Mouse (Mus musculus) stomach, embryonic 16.5 days (tissue): ENCODE results near the gene Mgat5. TPM values are rescaled to one million over a fixed set of nuclear protein-coding genes. Genes with fewer than 3 reads are reported as not detected.

Experiments used
- ATAC-seq: fragments of 200-750 bp; cut with Nextera tagmentation; 2 replicates; pipeline ENCODE4 v1.8.0; 2017; ENCODE audit warnings: moderate number of reproducible peaks, moderate TSS enrichment; ENCODE audit not compliant: insufficient read depth, low FRiP score
- H3K27ac ChIP-seq: fragments of 300-500 bp; sonication (generic); 2 replicates; pipeline ENCODE4 v1.5.1; 2014; ENCODE audit warnings: low read length
- H3K27me3 ChIP-seq: fragments of 300-500 bp; sonication (generic); 2 replicates; pipeline ENCODE4 v1.6.1; 2014; ENCODE audit warnings: low read length, control low read depth, mixed read lengths; ENCODE audit not compliant: control insufficient read depth, insufficient read depth
- H3K36me3 ChIP-seq: fragments of 300-500 bp; sonication (generic); 2 replicates; pipeline ENCODE4 v1.6.1; 2014; ENCODE audit warnings: low read length; ENCODE audit not compliant: control insufficient read depth, insufficient read depth
- H3K4me1 ChIP-seq: fragments of 300-500 bp; sonication (generic); 2 replicates; pipeline ENCODE4 v1.6.1; 2014; ENCODE audit warnings: low read length, control low read depth, mixed read lengths; ENCODE audit not compliant: control insufficient read depth, insufficient read depth
- H3K4me2 ChIP-seq: fragments of 300-500 bp; sonication (generic); 2 replicates; pipeline ENCODE4 v1.6.1; 2014; ENCODE audit warnings: low read depth, low read length, mixed read lengths
- H3K4me3 ChIP-seq: fragments of 300-500 bp; sonication (generic); replicated peaks from 2 replicates; pipeline ENCODE4 v1.5.1; 2014; ENCODE audit warnings: mild to moderate bottlenecking, low read length
- H3K9ac ChIP-seq: fragments of 300-500 bp; sonication (generic); 2 replicates; pipeline ENCODE4 v1.6.1; 2014; ENCODE audit warnings: low read length
- H3K9me3 ChIP-seq: fragments of 300-500 bp; sonication (generic); replicated peaks from 2 replicates; pipeline ENCODE4 v1.6.1; 2016; ENCODE audit warnings: low read length, control low read depth; ENCODE audit not compliant: control insufficient read depth
- WGBS: fragments of 180-500 bp; shearing (Covaris S2); extraction: QIAGEN DNeasy Blood & Tissue Kit; methylation state at CpG from one replicate; pipeline ENCODE4 v1.1.7; 2014; 5-methylcytosine and 5-hydroxymethylcytosine counted together
- polyA plus RNA-seq: library from polyadenylated mRNA; unstranded; fragments of >200 nt; fragmentation: Nextera tagmentation; extraction: Ambion mirVana; gene quantifications from 2 replicates; pipeline ENCODE4 v1.2.1, GENCODE M21; 2015

Mgat5 gene
- polyA plus RNA-seq, 1 experiment from 2014 or later = 5.7 TPM

- H3K9ac ChIP-seq = no peak overlapping the region
- H3K27ac ChIP-seq = no peak overlapping the region
- H3K36me3 ChIP-seq = no peaks in the 10 kb centered on the region
- no peaks in the 10 kb centered on the region for H3K9me3 ChIP-seq
- H3K4me2 ChIP-seq = no peak overlapping the region
- WGBS = 97% methylated on average over 1 of the region's 1 CpGs
- ATAC-seq = no peak
- H3K27me3 ChIP-seq = no peaks in the 10 kb centered on the region
- no peaks in the 10 kb centered on the region for H3K4me1 ChIP-seq
- H3K4me3 ChIP-seq = no peak overlapping the region
These were observed 75.4 kb downstream of the Mgat5 start for GRCm38 (mm10) chr1:127280256-127280655.

DNA sequence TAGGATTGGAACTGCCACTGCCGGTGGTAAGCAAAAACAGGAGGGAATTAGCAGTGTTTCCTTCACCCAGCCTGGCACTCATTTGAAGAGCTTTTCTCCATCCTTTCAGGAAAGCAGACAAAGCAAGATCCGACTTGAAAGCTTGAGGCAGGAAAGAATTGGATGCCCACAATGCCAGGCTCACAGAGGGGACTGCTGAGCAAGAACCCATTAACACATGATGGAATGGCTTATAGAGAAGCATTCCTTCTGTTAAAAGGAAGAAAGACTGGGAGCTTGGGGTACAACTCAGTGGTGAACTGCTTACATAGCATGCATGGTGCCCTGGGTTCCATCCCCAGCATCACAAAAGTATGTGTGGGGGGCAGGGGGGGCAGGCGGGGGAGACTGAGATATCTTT lies 80.2 kb downstream of the Mgat5 start:
- no peak overlapping the region for H3K4me2 ChIP-seq
- WGBS = 74% methylated on average over 3 of the region's 3 CpGs
- H3K9ac ChIP-seq = no peak overlapping the region
- H3K4me1 ChIP-seq = no peaks in the 10 kb centered on the region
- H3K27me3 ChIP-seq = no peaks in the 10 kb centered on the region
- ATAC-seq = no peak
- H3K4me3 ChIP-seq = no peak overlapping the region
- H3K36me3 ChIP-seq = no peaks in the 10 kb centered on the region; the same call in 1 of the 2 replicates
- no peaks in the 10 kb centered on the region for H3K9me3 ChIP-seq
- H3K27ac ChIP-seq = no peak overlapping the region

DNA sequence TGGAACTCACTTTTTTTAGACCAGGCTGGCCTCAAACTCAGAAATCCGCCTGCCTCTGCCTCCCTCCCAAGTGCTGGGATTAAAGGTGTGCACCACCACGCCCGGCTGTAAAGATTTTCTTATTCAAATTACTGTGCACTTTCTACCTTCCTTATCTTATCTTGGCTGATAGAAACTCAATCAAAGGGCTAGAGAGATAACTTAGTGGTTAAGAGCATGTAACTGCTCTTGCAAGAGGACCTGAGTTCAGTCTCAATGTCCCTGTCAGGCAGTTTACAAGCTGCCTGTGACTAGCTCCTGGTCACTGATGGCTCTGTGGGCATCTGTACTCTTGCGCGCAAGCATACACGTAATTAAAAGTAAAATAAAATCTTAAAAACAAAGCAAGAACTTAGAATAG lies 82.7 kb downstream of the Mgat5 start:
- no peak for ATAC-seq
- WGBS = 80% methylated on average over 6 of the region's 6 CpGs
- H3K4me1 ChIP-seq = 0 out of 2 replicates have a peak, but pooled peaks cover 3% of the 10 kb centered on the region

GRCm38 (mm10) chr1:127290879-127291278 lies 86.1 kb downstream of the Mgat5 start:
- no peaks in the 10 kb centered on the region for H3K27me3 ChIP-seq
- WGBS = 53% methylated on average over 9 of the region's 9 CpGs
- no peak overlapping the region for H3K9ac ChIP-seq
- H3K4me2 ChIP-seq = no peak overlapping the region; the same call in 1 of the 2 replicates
- H3K4me3 ChIP-seq = no peak overlapping the region
- H3K36me3 ChIP-seq = no peaks in the 10 kb centered on the region; the same call in 1 of the 2 replicates
- no peaks in the 10 kb centered on the region for H3K9me3 ChIP-seq
- peaks cover 7% of the 10 kb centered on the region for H3K4me1 ChIP-seq
- no peak overlapping the region for H3K27ac ChIP-seq
- peak; percentile 72; the same call in 1 of the 2 replicates for ATAC-seq

More for the DNA sequence above, 82.7 kb downstream of the Mgat5 start:
- Histone ChIP-seq H3K4me3 (no peak overlapping the region), H3K9me3 (no peaks in the 10 kb centered on the region), H3K36me3 (no peaks in the 10 kb centered on the region; the same call in 1 of the 2 replicates), H3K4me2 (no peak overlapping the region), H3K27ac (no peak overlapping the region), H3K27me3 (no peaks in the 10 kb centered on the region), H3K9ac (no peak overlapping the region)

GRCm38 (mm10) chr1:127291721-127292120 lies 86.9 kb downstream of the Mgat5 start:
- Histone ChIP-seq H3K4me2 (no peak overlapping the region), H3K27ac (no peak overlapping the region), H3K9me3 (no peaks in the 10 kb centered on the region), H3K4me1 (peaks cover 7% of the 10 kb centered on the region), H3K36me3 (no peaks in the 10 kb centered on the region; the same call in 1 of the 2 replicates), H3K9ac (no peak overlapping the region), H3K27me3 (no peaks in the 10 kb centered on the region), H3K4me3 (no peak overlapping the region)
- no peak for ATAC-seq

- Histone ChIP-seq H3K4me3 (no peak overlapping the region), H3K27me3 (no peaks in the 10 kb centered on the region), H3K9me3 (no peaks in the 10 kb centered on the region), H3K4me2 (no peak overlapping the region), H3K36me3 (no peaks in the 10 kb centered on the region), H3K27ac (no peak overlapping the region), H3K4me1 (peaks cover 7% of the 10 kb centered on the region), H3K9ac (no peak overlapping the region)
- 27% methylated on average over 5 of the region's 5 CpGs for WGBS
- ATAC-seq = no peak
These were observed 88.5 kb downstream of the Mgat5 start for GRCm38 (mm10) chr1:127293286-127293685.

DNA sequence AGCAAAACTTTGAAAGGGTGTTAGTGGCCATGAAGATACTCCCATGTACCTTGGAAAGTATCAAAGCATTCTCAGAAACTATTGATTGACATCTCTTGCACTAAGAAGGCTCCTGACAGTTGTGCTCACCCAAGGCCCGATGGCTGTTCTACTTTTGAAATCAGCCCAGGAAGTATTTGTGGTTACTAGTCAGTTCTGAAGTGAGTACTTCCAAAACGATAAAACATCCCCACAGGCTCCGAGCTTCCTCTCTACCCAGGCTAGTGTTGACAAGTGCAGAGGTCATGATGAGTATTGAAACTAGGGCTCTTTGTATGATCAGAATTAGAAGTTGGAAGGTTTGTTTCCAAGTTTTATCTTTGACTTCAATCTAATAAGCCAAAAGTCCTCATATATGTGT lies 92.0 kb downstream of the Mgat5 start:
- Histone ChIP-seq H3K4me2 (no peak overlapping the region), H3K9me3 (no peaks in the 10 kb centered on the region), H3K4me3 (no peak overlapping the region), H3K27me3 (no peaks in the 10 kb centered on the region), H3K4me1 (peaks cover 4% of the 10 kb centered on the region), H3K27ac (no peak overlapping the region), H3K9ac (no peak overlapping the region), H3K36me3 (no peaks in the 10 kb centered on the region)
- WGBS = 82% methylated on average over 3 of the region's 3 CpGs
- ATAC-seq = no peak

- Histone ChIP-seq H3K9me3 (no peaks in the 10 kb centered on the region), H3K4me1 (no peaks in the 10 kb centered on the region), H3K9ac (no peak overlapping the region), H3K4me2 (no peak overlapping the region), H3K4me3 (no peak overlapping the region), H3K36me3 (no peaks in the 10 kb centered on the region), H3K27ac (no peak overlapping the region), H3K27me3 (no peaks in the 10 kb centered on the region)
- 95% methylated on average over 1 of the region's 1 CpGs for WGBS
- ATAC-seq = no peak
These were observed 95.0 kb downstream of the Mgat5 start for GRCm38 (mm10) chr1:127299774-127300173.

DNA sequence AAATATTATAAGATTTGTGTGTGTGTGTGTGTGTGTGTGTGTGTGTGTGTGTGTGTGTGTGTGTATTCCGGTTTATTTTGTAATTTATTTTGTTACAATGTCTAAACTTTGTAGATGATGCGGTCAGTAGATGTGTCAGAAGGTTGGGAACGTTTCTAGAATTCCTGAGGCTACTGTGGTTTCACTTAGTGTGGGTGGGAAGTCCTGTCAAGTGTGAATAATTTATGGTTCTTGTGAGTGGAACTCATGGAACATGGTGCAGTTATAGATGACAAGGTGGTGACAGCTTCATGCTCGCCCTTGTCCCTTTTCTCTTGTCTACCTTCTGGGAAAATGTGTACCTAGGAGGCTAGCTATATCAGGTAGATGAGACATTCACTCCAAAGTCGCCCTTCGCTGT lies 96.2 kb downstream of the Mgat5 start:
- Histone ChIP-seq H3K9me3 (no peaks in the 10 kb centered on the region), H3K4me3 (no peak overlapping the region), H3K27me3 (no peaks in the 10 kb centered on the region), H3K9ac (no peak overlapping the region), H3K36me3 (no peaks in the 10 kb centered on the region), H3K4me2 (no peak overlapping the region), H3K27ac (no peak overlapping the region), H3K4me1 (no peaks in the 10 kb centered on the region)
- 90% methylated on average over 6 of the region's 6 CpGs for WGBS
- no peak for ATAC-seq

- 87% methylated on average over 2 of the region's 2 CpGs for WGBS
- Histone ChIP-seq H3K4me3 (no peak overlapping the region), H3K9ac (no peak overlapping the region), H3K4me2 (no peak overlapping the region), H3K4me1 (no peaks in the 10 kb centered on the region), H3K27me3 (no peaks in the 10 kb centered on the region), H3K27ac (no peak overlapping the region), H3K36me3 (no peaks in the 10 kb centered on the region; the same call in 1 of the 2 replicates), H3K9me3 (no peaks in the 10 kb centered on the region)
- ATAC-seq = no peak
These were observed 97.8 kb downstream of the Mgat5 start for GRCm38 (mm10) chr1:127302620-127303019.
